Mouse (Mus musculus) MEL (cell line): ENCODE measurements at regions not wholly inside any gene's neighbourhood (a gene's known extent, or its start where the extent isn't known, plus 50 kb on each side); places are given as distances from the start of the nearest gene placed in this dataset.

Source experiments
- CTCF ChIP-seq, 3 experiments: IDR thresholded peaks in 2 of 3; conservative IDR thresholded peaks in 1 of 3; 2 replicates each; pipeline ENCODE4 v1.5.1; 2011 to 2012; ENCODE audit warnings: low read length in 3 of 3, low read depth in 2 of 3, mild to moderate bottlenecking in 2 of 3, improper control_type of control experiment in 1 of 3, inconsistent platforms in 1 of 3, mixed read lengths in 1 of 3, moderate library complexity in 1 of 3; ENCODE audit not compliant: control insufficient read depth in 1 of 3, insufficient read depth in 1 of 3, poor library complexity in 1 of 3, severe bottlenecking in 1 of 3
- GATA1 ChIP-seq: IDR thresholded peaks from 2 replicates; pipeline ENCODE4 v1.6.1; 2011; ENCODE audit warnings: low read depth, low read length, improper control_type of control experiment
- MEF2A ChIP-seq: IDR thresholded peaks from 2 replicates; pipeline ENCODE4 v1.6.1; 2014; ENCODE audit warnings: low read depth, mild to moderate bottlenecking, inconsistent platforms, low read length, improper control_type of control experiment; ENCODE audit not compliant: poor library complexity, insufficient replicate concordance, severe bottlenecking; ENCODE audit errors: extremely low read depth
- NELFE ChIP-seq: IDR thresholded peaks from 2 replicates; pipeline ENCODE4 v1.6.1; 2011; ENCODE audit warnings: low read depth, low read length, improper control_type of control experiment
- POLR2AphosphoS2 ChIP-seq: IDR thresholded peaks from 2 replicates; pipeline ENCODE4 v1.6.1; 2011; ENCODE audit warnings: low read length, improper control_type of control experiment

- TF ChIP-seq POLR2AphosphoS2, result no peak
- TF ChIP-seq CTCF (IDR thresholded peaks at IDR 0.05 in 2 of 3, conservative IDR thresholded peaks at IDR 0.05 in 1 of 3; ENCODE audit: control insufficient read depth in 1 of 3, insufficient read depth in 1 of 3, low read depth in 2 of 3, low read length in 3 of 3, poor library complexity in 1 of 3, severe bottlenecking in 1 of 3), result no peak
- no peak for TF ChIP-seq NELFE
- TF ChIP-seq MEF2A, result no peak
- no peak for TF ChIP-seq GATA1
These were observed 195.9 kb upstream of the Dio3 start for GRCm38 (mm10) chr12:110082921-110083320.
